Mouse (Mus musculus): ENCODE data around the gene Tmem189. TPM values are rescaled to one million over a fixed set of nuclear protein-coding genes. Genes with fewer than 3 reads are reported as not detected.

The Tmem189 gene
- total RNA-seq (2014; rRNA removed; ENCODE audit: low replicate concordance), result 76.8 and 84.3 TPM in 2 replicates
- 37.6 and 39.3 TPM in 2 replicates for polyA plus RNA-seq (2015; fragmentation: Nextera tagmentation; extraction: Ambion mirVana)

GRCm38 (mm10) chr2:167689501-167690218, at the start of gene Tmem189:
TSS of gene Tmem189 (minus strand) at chr2:167689822.
- no peaks in the 10 kb centered on the region for H3K9me3 ChIP-seq (replicated peaks; ENCODE audit: control insufficient read depth, low read length)
- peak within 1 kb of the TSS; percentile 73 for H3K4me3 ChIP-seq (ENCODE audit: low read depth, low read length)
- peak within 1 kb of the TSS; percentile 86 for H3K9ac ChIP-seq (replicated peaks; ENCODE audit: low read depth, low read length)
- no peak for TF ChIP-seq EP300 (IDR thresholded peaks at IDR 0.05; ENCODE audit: low read depth)
- no peak for TF ChIP-seq CTCF (IDR thresholded peaks at IDR 0.05; ENCODE audit: low read depth)
- ATAC-seq (ENCODE audit: insufficient read depth, low read depth) (no peak; the same call in none of the 2 replicates), DNase-seq (ENCODE audit: low spot score) (peak; percentile 60)
- H3K27me3 ChIP-seq (ENCODE audit: control insufficient read depth, insufficient read depth, low read length), result no peaks in the 10 kb centered on the region
- no peaks in the 10 kb centered on the region for H3K36me3 ChIP-seq (replicated peaks; ENCODE audit: control insufficient read depth, insufficient read depth, low read length)
- H3K27ac ChIP-seq (ENCODE audit: low read depth), result peak within 1 kb of the TSS; percentile 86
- peaks cover 12% of the 10 kb centered on the region; the same call in 1 of the 2 replicates for H3K4me1 ChIP-seq (ENCODE audit: control insufficient read depth, insufficient read depth)
- peak within 1 kb of the TSS; percentile 95 for H3K4me2 ChIP-seq (ENCODE audit: low read depth, low read length)
- 1% methylated on average over 91 of the region's 99 CpGs for WGBS

GRCm38 (mm10) chr2:167739030-167739429, 49.4 kb upstream of the Tmem189 start:
- no peak for TF ChIP-seq CTCF (IDR thresholded peaks at IDR 0.05; ENCODE audit: low read depth)
- TF ChIP-seq EP300 (IDR thresholded peaks at IDR 0.05; ENCODE audit: low read depth), result no peak
- Histone ChIP-seq H3K4me3 (ENCODE audit: low read depth, low read length) (no peak overlapping the region), H3K9ac (replicated peaks; ENCODE audit: low read depth, low read length) (no peak overlapping the region), H3K9me3 (replicated peaks; ENCODE audit: control insufficient read depth, low read length) (no peaks in the 10 kb centered on the region), H3K4me2 (ENCODE audit: low read depth, low read length) (no peak overlapping the region), H3K36me3 (replicated peaks; ENCODE audit: control insufficient read depth, insufficient read depth, low read length) (no peaks in the 10 kb centered on the region), H3K27me3 (ENCODE audit: control insufficient read depth, insufficient read depth, low read length) (no peaks in the 10 kb centered on the region), H3K27ac (ENCODE audit: low read depth) (no peak overlapping the region), H3K4me1 (ENCODE audit: control insufficient read depth, insufficient read depth) (no peaks in the 10 kb centered on the region; the same call in 1 of the 2 replicates)
- ATAC-seq (ENCODE audit: insufficient read depth, low read depth) (no peak), DNase-seq (ENCODE audit: low spot score) (no peak)
- WGBS, result 49% methylated on average over 6 of the region's 6 CpGs

- Histone ChIP-seq H3K36me3 (replicated peaks; ENCODE audit: control insufficient read depth, insufficient read depth, low read length) (no peaks in the 10 kb centered on the region), H3K27ac (ENCODE audit: low read depth) (no peak overlapping the region), H3K9me3 (replicated peaks; ENCODE audit: control insufficient read depth, low read length) (no peaks in the 10 kb centered on the region), H3K9ac (replicated peaks; ENCODE audit: low read depth, low read length) (no peak overlapping the region), H3K4me1 (ENCODE audit: control insufficient read depth, insufficient read depth) (0 out of 2 replicates have a peak, but pooled peaks cover 6% of the 10 kb centered on the region), H3K27me3 (ENCODE audit: control insufficient read depth, insufficient read depth, low read length) (no peaks in the 10 kb centered on the region), H3K4me2 (ENCODE audit: low read depth, low read length) (no peak overlapping the region), H3K4me3 (ENCODE audit: low read depth, low read length) (no peak overlapping the region)
- ATAC-seq (ENCODE audit: insufficient read depth, low read depth) (no peak), DNase-seq (ENCODE audit: low spot score) (no peak)
- no peak for TF ChIP-seq EP300 (IDR thresholded peaks at IDR 0.05; ENCODE audit: low read depth)
- no peak for TF ChIP-seq CTCF (IDR thresholded peaks at IDR 0.05; ENCODE audit: low read depth)
- WGBS, result 63% methylated on average over 10 of the region's 10 CpGs
Measured at GRCm38 (mm10) chr2:167734861-167735260, 45.2 kb upstream of the Tmem189 start.

- Histone ChIP-seq H3K27me3 (ENCODE audit: control insufficient read depth, insufficient read depth, low read length) (no peaks in the 10 kb centered on the region), H3K27ac (ENCODE audit: low read depth) (no peak overlapping the region), H3K36me3 (replicated peaks; ENCODE audit: control insufficient read depth, insufficient read depth, low read length) (no peaks in the 10 kb centered on the region), H3K9ac (replicated peaks; ENCODE audit: low read depth, low read length) (no peak overlapping the region), H3K4me3 (ENCODE audit: low read depth, low read length) (no peak overlapping the region), H3K9me3 (replicated peaks; ENCODE audit: control insufficient read depth, low read length) (no peaks in the 10 kb centered on the region), H3K4me2 (ENCODE audit: low read depth, low read length) (no peak overlapping the region), H3K4me1 (ENCODE audit: control insufficient read depth, insufficient read depth) (0 out of 2 replicates have a peak, but pooled peaks cover 6% of the 10 kb centered on the region)
- TF ChIP-seq EP300 (IDR thresholded peaks at IDR 0.05; ENCODE audit: low read depth), result no peak
- no peak for TF ChIP-seq CTCF (IDR thresholded peaks at IDR 0.05; ENCODE audit: low read depth)
- ATAC-seq (ENCODE audit: insufficient read depth, low read depth) (no peak), DNase-seq (ENCODE audit: low spot score) (no peak)
- WGBS, result 76% methylated on average over 13 of the region's 13 CpGs
Measured at GRCm38 (mm10) chr2:167731149-167731548, 41.5 kb upstream of the Tmem189 start.

- no peak overlapping the region for H3K27ac ChIP-seq (ENCODE audit: low read depth)
- H3K36me3 ChIP-seq (replicated peaks; ENCODE audit: control insufficient read depth, insufficient read depth, low read length), result no peaks in the 10 kb centered on the region
- 76% methylated on average over 7 of the region's 7 CpGs for WGBS
- no peaks in the 10 kb centered on the region for H3K27me3 ChIP-seq (ENCODE audit: control insufficient read depth, insufficient read depth, low read length)
- no peak overlapping the region for H3K4me2 ChIP-seq (ENCODE audit: low read depth, low read length)
- no peak overlapping the region for H3K4me3 ChIP-seq (ENCODE audit: low read depth, low read length)
- DNase-seq (ENCODE audit: low spot score) (no peak), ATAC-seq (ENCODE audit: insufficient read depth, low read depth) (no peak)
- no peaks in the 10 kb centered on the region for H3K9me3 ChIP-seq (replicated peaks; ENCODE audit: control insufficient read depth, low read length)
- TF ChIP-seq EP300 (IDR thresholded peaks at IDR 0.05; ENCODE audit: low read depth), result no peak
- no peak for TF ChIP-seq CTCF (IDR thresholded peaks at IDR 0.05; ENCODE audit: low read depth)
- H3K4me1 ChIP-seq (ENCODE audit: control insufficient read depth, insufficient read depth), result 0 out of 2 replicates have a peak, but pooled peaks cover 6% of the 10 kb centered on the region
- no peak overlapping the region for H3K9ac ChIP-seq (replicated peaks; ENCODE audit: low read depth, low read length)
Measured at GRCm38 (mm10) chr2:167730036-167730435, 40.4 kb upstream of the Tmem189 start.

Measured in heart, postnatal 0 days (tissue).